Mouse (Mus musculus): Measurements from ENCODE around the gene Tma7.

DNA sequence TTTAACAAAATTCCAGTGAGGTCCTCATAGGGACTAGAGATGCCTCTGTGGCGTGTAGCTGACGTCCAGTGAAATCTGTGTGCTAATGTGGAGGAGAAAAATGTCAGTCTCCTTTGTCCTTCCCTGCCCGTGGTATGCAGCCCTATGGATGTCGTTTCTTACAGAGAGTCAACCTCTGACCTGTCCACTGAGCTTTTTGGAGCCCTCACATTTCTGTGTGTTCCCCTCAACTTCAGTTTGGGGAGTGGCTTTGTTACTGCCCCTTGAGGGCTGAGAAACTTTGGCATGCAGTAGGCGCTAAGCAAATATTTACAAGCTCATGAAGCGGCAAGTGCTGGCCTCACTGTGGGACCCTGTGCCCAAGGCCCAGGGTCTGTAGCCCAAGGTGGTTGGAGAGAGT, 14.9 kb upstream of the Tma7 start:
- TF ChIP-seq TAL1 (IDR thresholded peaks at IDR 0.05; ENCODE audit: low read length) (no peak), GATA1 (IDR thresholded peaks at IDR 0.05; ENCODE audit: low read length) (no peak)

Data from erythroblast, embryonic 14.5 days (primary cell).